Mouse (Mus musculus): ENCODE results near the gene Rgs14. TPM values are rescaled to one million over a fixed set of nuclear protein-coding genes. Genes with fewer than 3 reads are reported as not detected.

Gene Rgs14
- polyA plus RNA-seq, 1 experiment = 3.6 TPM

- Histone ChIP-seq H3K9ac (ENCODE audit: low read depth, poor library complexity, severe bottlenecking) (no peak overlapping the region), H3K36me3 (ENCODE audit: control insufficient read depth, insufficient read depth, low read length, poor library complexity, severe bottlenecking) (no peaks in the 10 kb centered on the region)
These were observed 23.4 kb downstream of the Rgs14 start for GRCm38 (mm10) chr13:55392933-55393332.

DNA sequence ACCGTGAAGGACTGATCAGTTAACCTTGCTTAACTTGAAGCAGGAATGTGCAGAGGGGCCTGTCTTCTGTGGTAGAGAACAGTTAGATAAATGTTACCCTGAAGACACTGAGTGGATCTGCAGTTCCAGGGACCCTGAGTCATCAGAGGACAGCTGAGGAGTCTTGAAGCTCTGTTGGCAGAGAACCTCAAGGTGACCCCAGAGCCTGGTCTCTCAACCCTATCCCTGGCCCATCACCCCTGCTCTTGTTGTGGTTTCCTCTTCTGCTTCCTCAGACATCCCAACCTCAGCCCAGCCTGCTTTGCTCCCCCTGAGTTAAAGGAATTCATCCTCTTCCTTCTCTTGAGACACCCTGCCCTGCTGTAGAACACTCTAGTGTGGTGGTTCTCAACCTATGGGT, 28.6 kb downstream of the Rgs14 start, which contains the start of gene Slc34a1:
Slc34a1 (plus strand) TSS at position 100 of the 400 bp plus-strand sequence.
- Histone ChIP-seq H3K4me1 (ENCODE audit: control insufficient read depth, insufficient read depth, low read length) (no peaks in the 10 kb centered on the region), H3K9ac (ENCODE audit: low read depth, poor library complexity, severe bottlenecking) (no peak within 1 kb of the TSS), H3K27ac (ENCODE audit: insufficient read depth, low read length) (no peak within 1 kb of the TSS), H3K9me3 (replicated peaks; ENCODE audit: control insufficient read depth, insufficient read depth, low read length, poor library complexity, severe bottlenecking) (no peaks in the 10 kb centered on the region), H3K36me3 (ENCODE audit: control insufficient read depth, insufficient read depth, low read length, poor library complexity, severe bottlenecking) (no peaks in the 10 kb centered on the region), H3K27me3 (ENCODE audit: control insufficient read depth, insufficient read depth, low read length, poor library complexity, severe bottlenecking) (no peaks in the 10 kb centered on the region), H3K4me3 (ENCODE audit: low read depth, low read length) (no peak within 1 kb of the TSS)
- no peak for TF ChIP-seq POLR2A (IDR thresholded peaks at IDR 0.05; ENCODE audit: insufficient read depth, low read length)
- TF ChIP-seq EP300 (IDR thresholded peaks at IDR 0.05; ENCODE audit: insufficient read depth, low read depth, low read length) = no peak
- no peak for TF ChIP-seq CTCF (IDR thresholded peaks at IDR 0.05; ENCODE audit: low read depth, low read length)

More at GRCm38 (mm10) chr13:55392933-55393332, 23.4 kb downstream of the Rgs14 start:
- Histone ChIP-seq H3K4me1 (ENCODE audit: control insufficient read depth, insufficient read depth, low read length) (no peaks in the 10 kb centered on the region), H3K27me3 (ENCODE audit: control insufficient read depth, insufficient read depth, low read length, poor library complexity, severe bottlenecking) (no peaks in the 10 kb centered on the region), H3K27ac (ENCODE audit: insufficient read depth, low read length) (no peak overlapping the region), H3K4me3 (ENCODE audit: low read depth, low read length) (no peak overlapping the region), H3K9me3 (replicated peaks; ENCODE audit: control insufficient read depth, insufficient read depth, low read length, poor library complexity, severe bottlenecking) (no peaks in the 10 kb centered on the region)
- no peak for TF ChIP-seq POLR2A (IDR thresholded peaks at IDR 0.05; ENCODE audit: insufficient read depth, low read length)
- peak; percentile 61 for TF ChIP-seq CTCF (IDR thresholded peaks at IDR 0.05; ENCODE audit: low read depth, low read length)

DNA sequence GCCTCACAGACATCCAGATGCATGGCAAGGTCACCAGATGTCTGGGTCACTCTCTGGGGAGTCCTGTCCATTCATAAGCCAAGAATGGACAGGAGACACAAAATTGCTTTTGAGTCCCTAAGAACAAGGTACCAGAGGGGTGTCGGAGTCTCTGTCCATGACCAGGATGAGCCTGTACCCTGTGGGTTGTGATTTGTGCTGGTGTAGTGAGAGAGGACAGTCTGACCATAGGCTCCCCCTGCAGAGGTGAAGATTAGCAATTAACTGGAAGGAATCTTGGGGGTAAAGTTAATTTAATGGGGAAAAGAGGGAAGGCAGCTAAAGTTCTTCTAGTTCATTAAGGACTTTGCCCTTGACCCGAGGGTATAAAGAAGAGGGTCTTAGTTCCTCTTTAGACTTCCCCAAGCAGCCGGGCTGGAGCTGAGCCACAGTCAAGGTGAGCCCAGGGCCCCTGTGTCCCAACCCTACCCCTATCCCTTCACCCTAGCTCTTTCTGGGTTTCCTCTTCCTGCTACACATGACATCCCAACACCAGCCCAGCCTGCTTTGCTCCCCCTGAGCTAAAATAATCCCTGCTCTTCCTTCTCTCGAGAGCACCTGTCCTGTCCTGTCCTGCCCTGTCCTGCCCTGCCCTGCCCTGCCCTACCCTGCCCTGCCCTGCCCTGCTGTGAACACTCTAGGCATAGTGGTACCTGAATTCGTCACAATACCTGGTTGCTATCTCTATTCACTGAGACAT, 29.9 kb downstream of the Rgs14 start:
- H3K27me3 ChIP-seq (ENCODE audit: control insufficient read depth, insufficient read depth, low read length, poor library complexity, severe bottlenecking) = no peaks in the 10 kb centered on the region
- H3K4me3 ChIP-seq (ENCODE audit: low read depth, low read length) = no peak overlapping the region
- H3K36me3 ChIP-seq (ENCODE audit: control insufficient read depth, insufficient read depth, low read length, poor library complexity, severe bottlenecking) = no peaks in the 10 kb centered on the region
- no peak overlapping the region for H3K27ac ChIP-seq (ENCODE audit: insufficient read depth, low read length)
- no peaks in the 10 kb centered on the region for H3K4me1 ChIP-seq (ENCODE audit: control insufficient read depth, insufficient read depth, low read length)
- no peak overlapping the region for H3K9ac ChIP-seq (ENCODE audit: low read depth, poor library complexity, severe bottlenecking)
- TF ChIP-seq POLR2A (IDR thresholded peaks at IDR 0.05; ENCODE audit: insufficient read depth, low read length) (no peak), EP300 (IDR thresholded peaks at IDR 0.05; ENCODE audit: insufficient read depth, low read depth, low read length) (no peak)
- H3K9me3 ChIP-seq (replicated peaks; ENCODE audit: control insufficient read depth, insufficient read depth, low read length, poor library complexity, severe bottlenecking) = no peaks in the 10 kb centered on the region

DNA sequence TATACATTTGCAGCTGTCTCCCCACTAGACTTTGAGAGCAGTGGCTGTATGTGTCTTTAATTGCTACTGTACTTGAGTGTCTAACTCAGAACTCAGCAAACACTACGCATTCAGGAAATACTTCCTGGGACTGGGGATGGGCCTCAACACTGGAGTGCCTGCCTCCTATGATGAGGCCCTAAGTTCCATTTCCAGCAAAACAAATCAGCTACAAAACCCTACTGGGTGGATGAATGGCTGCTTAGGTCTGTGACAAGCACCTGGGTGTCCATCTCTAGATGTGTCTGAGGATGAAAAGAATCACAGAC, 30.5 kb downstream of the Rgs14 start:
- H3K4me1 ChIP-seq (ENCODE audit: control insufficient read depth, insufficient read depth, low read length) = no peaks in the 10 kb centered on the region
- no peaks in the 10 kb centered on the region for H3K9me3 ChIP-seq (replicated peaks; ENCODE audit: control insufficient read depth, insufficient read depth, low read length, poor library complexity, severe bottlenecking)
- H3K27ac ChIP-seq (ENCODE audit: insufficient read depth, low read length) = no peak overlapping the region
- no peak overlapping the region for H3K9ac ChIP-seq (ENCODE audit: low read depth, poor library complexity, severe bottlenecking)
- no peak overlapping the region for H3K4me3 ChIP-seq (ENCODE audit: low read depth, low read length)
- no peaks in the 10 kb centered on the region for H3K27me3 ChIP-seq (ENCODE audit: control insufficient read depth, insufficient read depth, low read length, poor library complexity, severe bottlenecking)
- TF ChIP-seq EP300 (IDR thresholded peaks at IDR 0.05; ENCODE audit: insufficient read depth, low read depth, low read length) = no peak
- no peak for TF ChIP-seq CTCF (IDR thresholded peaks at IDR 0.05; ENCODE audit: low read depth, low read length)
- no peak for TF ChIP-seq POLR2A (IDR thresholded peaks at IDR 0.05; ENCODE audit: insufficient read depth, low read length)
- H3K36me3 ChIP-seq (ENCODE audit: control insufficient read depth, insufficient read depth, low read length, poor library complexity, severe bottlenecking) = no peaks in the 10 kb centered on the region

- no peaks in the 10 kb centered on the region for H3K4me1 ChIP-seq (ENCODE audit: control insufficient read depth, insufficient read depth, low read length)
- H3K27me3 ChIP-seq (ENCODE audit: control insufficient read depth, insufficient read depth, low read length, poor library complexity, severe bottlenecking) = no peaks in the 10 kb centered on the region
- H3K27ac ChIP-seq (ENCODE audit: insufficient read depth, low read length) = no peak overlapping the region
- H3K9ac ChIP-seq (ENCODE audit: low read depth, poor library complexity, severe bottlenecking) = no peak overlapping the region
- no peak overlapping the region for H3K4me3 ChIP-seq (ENCODE audit: low read depth, low read length)
- TF ChIP-seq POLR2A (IDR thresholded peaks at IDR 0.05; ENCODE audit: insufficient read depth, low read length) (no peak), CTCF (IDR thresholded peaks at IDR 0.05; ENCODE audit: low read depth, low read length) (no peak), EP300 (IDR thresholded peaks at IDR 0.05; ENCODE audit: insufficient read depth, low read depth, low read length) (no peak)
- H3K9me3 ChIP-seq (replicated peaks; ENCODE audit: control insufficient read depth, insufficient read depth, low read length, poor library complexity, severe bottlenecking) = no peaks in the 10 kb centered on the region
- no peaks in the 10 kb centered on the region for H3K36me3 ChIP-seq (ENCODE audit: control insufficient read depth, insufficient read depth, low read length, poor library complexity, severe bottlenecking)
These were observed 33.7 kb downstream of the Rgs14 start for GRCm38 (mm10) chr13:55403266-55403665.

DNA sequence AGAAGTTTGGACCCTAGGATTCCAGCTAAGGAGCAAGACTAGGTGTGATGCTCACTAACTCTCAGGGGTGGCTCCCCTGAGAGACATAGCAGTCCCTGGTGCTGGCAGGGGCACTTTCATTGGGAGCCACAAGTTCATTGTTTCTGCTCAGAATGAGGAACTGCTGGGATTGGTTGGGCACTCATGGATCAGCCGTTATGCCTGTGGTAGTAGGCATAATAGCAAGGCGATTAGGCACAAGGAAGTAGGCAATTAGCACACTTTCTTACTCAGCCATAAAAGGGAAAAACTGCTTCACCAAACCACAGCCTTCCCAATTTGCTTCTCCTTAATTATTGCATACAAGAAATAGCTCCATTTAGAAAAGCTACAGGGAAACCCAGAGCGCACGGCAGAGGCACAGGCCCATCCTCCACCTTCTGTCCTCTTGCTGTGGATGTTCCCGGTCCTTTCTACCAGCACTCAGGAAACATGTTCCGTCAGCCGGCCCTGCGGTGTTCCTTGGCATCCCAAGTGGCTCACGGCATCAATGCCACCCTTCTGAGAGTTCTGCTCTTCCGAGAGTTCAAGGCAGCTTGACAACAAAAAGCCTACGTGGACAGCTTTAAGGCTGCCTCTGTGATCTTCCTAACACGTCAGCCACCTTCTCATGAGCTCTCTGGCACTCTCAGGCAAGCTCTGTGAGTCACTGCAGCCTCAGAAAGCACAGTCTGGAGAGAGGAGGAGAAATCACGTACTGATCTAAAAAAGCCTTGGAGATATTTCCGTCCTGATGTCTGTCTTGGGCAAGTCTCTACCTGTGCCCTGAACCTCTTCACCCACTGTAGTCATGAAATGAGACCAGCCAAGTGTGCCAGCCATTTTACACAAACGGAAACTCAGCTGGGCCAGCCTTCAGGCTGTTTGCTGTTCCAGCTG, 34.7 kb downstream of the Rgs14 start:
- H3K9ac ChIP-seq (ENCODE audit: low read depth, poor library complexity, severe bottlenecking) = no peak overlapping the region
- H3K27me3 ChIP-seq (ENCODE audit: control insufficient read depth, insufficient read depth, low read length, poor library complexity, severe bottlenecking) = no peaks in the 10 kb centered on the region
- no peaks in the 10 kb centered on the region for H3K4me1 ChIP-seq (ENCODE audit: control insufficient read depth, insufficient read depth, low read length)
- H3K9me3 ChIP-seq (replicated peaks; ENCODE audit: control insufficient read depth, insufficient read depth, low read length, poor library complexity, severe bottlenecking) = no peaks in the 10 kb centered on the region
- no peak overlapping the region for H3K27ac ChIP-seq (ENCODE audit: insufficient read depth, low read length)
- no peaks in the 10 kb centered on the region for H3K36me3 ChIP-seq (ENCODE audit: control insufficient read depth, insufficient read depth, low read length, poor library complexity, severe bottlenecking)
- TF ChIP-seq POLR2A (IDR thresholded peaks at IDR 0.05; ENCODE audit: insufficient read depth, low read length) (no peak), CTCF (IDR thresholded peaks at IDR 0.05; ENCODE audit: low read depth, low read length) (no peak), EP300 (IDR thresholded peaks at IDR 0.05; ENCODE audit: insufficient read depth, low read depth, low read length) (no peak)
- no peak overlapping the region for H3K4me3 ChIP-seq (ENCODE audit: low read depth, low read length)
